Mouse (Mus musculus): ENCODE measurements around the gene Agtrap. TPM values are rescaled to one million over a fixed set of nuclear protein-coding genes. Genes with fewer than 3 reads are reported as not detected.

Gene Agtrap
- polyA plus RNA-seq (2017; shearing (Covaris generic)) = 11.3 TPM

DNA sequence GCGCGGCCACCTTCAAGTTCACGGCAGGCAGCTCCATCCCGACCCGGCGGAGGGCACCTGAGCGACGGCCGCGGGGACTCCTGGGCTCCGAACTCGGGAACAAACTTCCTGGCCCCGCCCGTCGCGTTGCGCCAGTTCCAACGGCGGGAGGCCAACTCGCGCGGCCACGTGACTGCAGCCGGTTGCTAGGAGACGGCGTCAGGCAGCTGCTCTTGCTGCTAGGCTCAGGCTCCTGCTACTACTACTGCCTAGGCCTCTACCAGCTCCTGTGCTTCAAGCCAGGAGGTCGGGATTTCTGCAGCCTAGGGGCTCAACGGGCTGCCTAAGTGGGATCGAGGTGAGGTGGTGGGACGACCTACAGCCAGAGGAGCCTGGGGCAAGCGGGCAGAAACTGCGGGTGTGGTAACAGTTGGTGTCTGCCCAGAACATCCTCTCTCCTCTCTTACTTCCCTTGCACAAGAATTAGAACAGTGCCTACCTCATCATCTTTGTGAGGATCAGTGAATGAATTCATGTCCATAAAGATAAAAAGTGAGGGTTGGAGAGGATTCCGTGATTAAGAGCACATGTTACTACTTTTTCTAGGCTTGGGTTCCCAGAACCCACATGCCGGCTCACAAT, at the start of gene Agtrap:
Gene Agtrap, minus strand, starts transcription at position 125 of the 621 bp plus-strand sequence.

GRCm38 (mm10) chr4:148130561-148131413, 43.0 kb upstream of the Agtrap start, which contains the start of gene Draxin:
Draxin (minus strand) TSS chr4:148130698.

DNA sequence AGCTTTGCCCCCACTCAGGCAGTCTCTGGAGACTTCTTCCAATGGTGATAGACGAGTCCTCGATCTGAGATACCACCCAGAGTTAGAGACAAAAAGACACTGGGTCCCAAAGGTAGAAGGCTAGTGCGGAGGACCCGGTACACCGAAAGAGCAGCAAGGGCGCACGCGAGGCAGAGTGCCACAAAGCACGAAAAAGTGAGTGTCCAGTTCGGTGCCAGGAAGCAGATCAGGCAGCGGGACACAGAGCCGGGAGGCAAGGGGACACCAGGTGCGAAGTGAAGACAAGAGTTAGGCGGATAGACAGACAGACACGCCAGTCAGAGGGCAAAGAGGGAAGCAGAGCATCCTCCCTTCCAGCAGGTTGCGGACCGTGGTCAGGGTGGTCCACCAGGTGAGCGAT, 42.3 kb upstream of the Agtrap start, which contains the start of gene Mad2l2:
Gene Mad2l2, plus strand, starts transcription at position 252 of the 400 bp plus-strand sequence.

GRCm38 (mm10) chr4:148038600-148039253, 49.1 kb downstream of the Agtrap start, which contains the start of the genes Clcn6 and Mthfr:
Clcn6 (minus strand) TSS chr4:148038821.
Mthfr (plus strand) TSS chr4:148039077.

Other genes with a start within 250 kb of the Agtrap start
- 4.6 TPM for gene Zfp933, start 239.7 kb downstream of the Agtrap start, polyA plus RNA-seq (2017; shearing (Covaris generic))
- gene Miip, start 219.2 kb downstream of the Agtrap start, polyA plus RNA-seq (2017; shearing (Covaris generic)) = 70.6 TPM
- 4.5 TPM for gene Fv1, start 219.1 kb downstream of the Agtrap start, polyA plus RNA-seq (2017; shearing (Covaris generic))
- gene Mfn2, start 183.3 kb downstream of the Agtrap start, polyA plus RNA-seq (2017; shearing (Covaris generic)) = 30.7 TPM
- 4.0 TPM for gene Plod1, start 151.3 kb downstream of the Agtrap start, polyA plus RNA-seq (2017; shearing (Covaris generic))
- 81.7 TPM for gene 2510039O18Rik, start 147.1 kb downstream of the Agtrap start, polyA plus RNA-seq (2017; shearing (Covaris generic))
- not detected for gene Nppb, start 102.2 kb downstream of the Agtrap start, polyA plus RNA-seq (2017; shearing (Covaris generic))
- not detected for gene Nppa, start 87.3 kb downstream of the Agtrap start, polyA plus RNA-seq (2017; shearing (Covaris generic))
- 11.0 TPM for gene Clcn6, start 49.2 kb downstream of the Agtrap start, polyA plus RNA-seq (2017; shearing (Covaris generic))
- 30.3 TPM for gene Mthfr, start 49.0 kb downstream of the Agtrap start, polyA plus RNA-seq (2017; shearing (Covaris generic))
- 30.8 TPM for gene Mad2l2, start 42.4 kb upstream of the Agtrap start, polyA plus RNA-seq (2017; shearing (Covaris generic))
- not detected for gene Draxin, start 42.7 kb upstream of the Agtrap start, polyA plus RNA-seq (2017; shearing (Covaris generic))
- gene Fbxo6, start 64.1 kb upstream of the Agtrap start, polyA plus RNA-seq (2017; shearing (Covaris generic)) = 30.0 TPM
- gene Fbxo44, start 72.5 kb upstream of the Agtrap start, polyA plus RNA-seq (2017; shearing (Covaris generic)) = 4.5 TPM
- gene Fbxo2, start 72.6 kb upstream of the Agtrap start, polyA plus RNA-seq (2017; shearing (Covaris generic)) = 0.29 TPM
- not detected for gene Disp3, start 199.9 kb upstream of the Agtrap start, polyA plus RNA-seq (2017; shearing (Covaris generic))